Mouse (Mus musculus) lung, embryonic 14.5 days (tissue): ENCODE data around the gene Uhmk1. TPM values are rescaled to one million over a fixed set of nuclear protein-coding genes. Genes with fewer than 3 reads are reported as not detected.

Experiments used
- ATAC-seq: fragments of 200-750 bp; cut with Nextera tagmentation; 2 replicates; pipeline ENCODE4 v1.8.0; 2017; ENCODE audit warnings: mild to moderate bottlenecking, moderate TSS enrichment, moderate library complexity; ENCODE audit not compliant: insufficient read depth
- DNase-seq: peaks from one replicate; pipeline ENCODE4 v3.0.0-alpha.2; 2015
- H3K27ac ChIP-seq: fragments of 300-500 bp; sonication (generic); 2 replicates; pipeline ENCODE4 v1.5.1; 2014; ENCODE audit warnings: low read depth, mild to moderate bottlenecking, moderate library complexity
- H3K27me3 ChIP-seq: fragments of 300-500 bp; sonication (generic); 2 replicates; pipeline ENCODE4 v1.6.1; 2014; ENCODE audit warnings: low read length, control low read depth; ENCODE audit not compliant: insufficient read depth
- H3K36me3 ChIP-seq: fragments of 300-500 bp; sonication (generic); 2 replicates; pipeline ENCODE4 v1.6.1; 2014; ENCODE audit warnings: control low read depth; ENCODE audit not compliant: insufficient read depth
- H3K4me1 ChIP-seq: fragments of 300-500 bp; sonication (generic); 2 replicates; pipeline ENCODE4 v1.6.1; 2014; ENCODE audit warnings: antibody characterized with exemption, control low read depth; ENCODE audit not compliant: insufficient read depth
- H3K4me2 ChIP-seq: fragments of 300-500 bp; sonication (generic); 2 replicates; pipeline ENCODE4 v1.6.1; 2014; ENCODE audit warnings: mild to moderate bottlenecking
- H3K4me3 ChIP-seq: fragments of 300-500 bp; sonication (generic); 2 replicates; pipeline ENCODE4 v1.5.1; 2014; ENCODE audit warnings: low read depth, low read length
- H3K9ac ChIP-seq: fragments of 300-500 bp; sonication (generic); 2 replicates; pipeline ENCODE4 v1.6.1; 2014
- H3K9me3 ChIP-seq: fragments of 300-500 bp; sonication (generic); 2 replicates; pipeline ENCODE4 v1.6.1; 2016; ENCODE audit warnings: low read depth, low read length, control low read depth
- CTCF ChIP-seq: IDR thresholded peaks from 2 replicates; pipeline ENCODE4 v1.5.1; 2016; ENCODE audit warnings: antibody characterized with exemption, low read depth
- WGBS: fragments of 180-500 bp; shearing (Covaris S2); extraction: QIAGEN DNeasy Blood & Tissue Kit; methylation state at CpG from one replicate; pipeline ENCODE4 v1.1.7; 2014; 5-methylcytosine and 5-hydroxymethylcytosine counted together
- polyA plus RNA-seq: library from polyadenylated mRNA; unstranded; fragments of >200 nt; fragmentation: Nextera tagmentation; extraction: Ambion mirVana; gene quantifications from 2 replicates; pipeline ENCODE4 v1.2.1, GENCODE M21; 2014

Gene Uhmk1
- polyA plus RNA-seq, 1 experiment from 2014 or later, result 12.3 TPM

DNA sequence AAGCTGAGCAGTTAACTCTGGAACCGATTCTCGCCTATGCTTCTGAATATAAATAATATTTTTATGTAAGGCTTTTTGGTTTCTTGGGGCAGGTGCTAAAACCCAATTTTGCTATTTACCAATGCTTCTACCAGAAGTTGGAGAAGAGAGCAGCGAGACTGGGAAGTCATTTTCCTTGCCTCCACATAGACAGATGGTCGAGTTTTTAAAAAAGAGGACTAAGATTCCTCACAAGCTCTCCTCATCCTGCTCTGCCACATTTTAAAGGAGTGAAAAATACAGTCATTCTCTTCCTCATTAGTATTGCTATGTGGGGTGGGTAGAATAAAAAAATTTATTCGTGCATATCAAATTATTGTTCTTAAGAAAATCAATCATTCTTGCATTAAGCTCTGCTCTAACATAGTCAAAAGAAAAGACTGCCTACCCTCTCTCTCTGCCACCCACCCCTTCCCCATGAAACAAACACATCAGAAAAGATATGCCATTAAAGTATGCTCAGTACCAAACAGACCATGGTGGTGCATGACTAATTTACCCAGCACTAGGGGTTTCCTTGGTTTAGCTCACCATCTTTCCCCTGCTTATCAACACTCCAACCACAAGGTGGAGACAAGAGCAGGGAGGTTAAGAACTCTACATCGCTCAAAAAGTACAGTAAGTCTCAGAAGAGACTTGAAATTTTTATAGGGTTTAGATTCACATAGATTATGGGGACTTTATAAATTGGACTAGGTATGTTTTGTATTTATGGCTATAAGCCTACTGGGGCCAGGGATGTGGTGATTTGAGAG, 3.1 kb upstream of the Uhmk1 start:
- no peak overlapping the region for H3K9ac ChIP-seq
- 74% methylated on average over 6 of the region's 6 CpGs for WGBS
- ATAC-seq (no peak), DNase-seq (peak; percentile 54)
- H3K27ac ChIP-seq, result no peak overlapping the region
- 0 out of 2 replicates have a peak, but pooled peaks cover 3% of the 10 kb centered on the region for H3K27me3 ChIP-seq
- H3K4me1 ChIP-seq, result no peaks in the 10 kb centered on the region
- H3K36me3 ChIP-seq, result no peaks in the 10 kb centered on the region
- H3K4me3 ChIP-seq, result no peak overlapping the region
- H3K4me2 ChIP-seq, result no peak overlapping the region
- TF ChIP-seq CTCF, result peak; percentile 51
- no peaks in the 10 kb centered on the region for H3K9me3 ChIP-seq

DNA sequence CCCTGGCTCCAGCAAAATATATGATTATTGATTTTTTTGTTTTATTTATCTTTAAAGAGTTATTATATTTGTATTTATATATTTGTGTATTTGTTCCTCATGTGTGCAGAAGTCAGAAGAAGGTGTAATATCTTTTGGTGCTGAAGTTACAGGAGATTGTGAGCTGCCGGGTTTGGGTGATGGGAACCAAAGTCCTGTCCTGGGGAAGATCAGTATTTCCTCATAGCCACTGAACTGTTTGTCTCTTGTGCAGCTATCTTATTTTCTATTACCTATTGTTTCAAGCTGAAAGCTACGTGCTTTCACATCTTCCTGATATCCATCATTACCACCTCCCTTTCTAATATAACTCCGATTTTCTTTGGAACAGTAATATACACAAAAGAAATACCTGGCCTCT, 393 bp upstream of the Uhmk1 start:
- 72% methylated on average over 3 of the region's 3 CpGs for WGBS
- Histone ChIP-seq H3K9me3 (no peaks in the 10 kb centered on the region), H3K4me3 (peak overlapping the region; percentile 78), H3K4me1 (no peaks in the 10 kb centered on the region), H3K9ac (no peak overlapping the region), H3K27me3 (no peaks in the 10 kb centered on the region), H3K27ac (no peak overlapping the region), H3K36me3 (peaks cover 17% of the 10 kb centered on the region), H3K4me2 (peak overlapping the region; percentile 50)
- TF ChIP-seq CTCF, result no peak
- ATAC-seq (peak; percentile 18; the same call in 1 of the 2 replicates), DNase-seq (no peak)

DNA sequence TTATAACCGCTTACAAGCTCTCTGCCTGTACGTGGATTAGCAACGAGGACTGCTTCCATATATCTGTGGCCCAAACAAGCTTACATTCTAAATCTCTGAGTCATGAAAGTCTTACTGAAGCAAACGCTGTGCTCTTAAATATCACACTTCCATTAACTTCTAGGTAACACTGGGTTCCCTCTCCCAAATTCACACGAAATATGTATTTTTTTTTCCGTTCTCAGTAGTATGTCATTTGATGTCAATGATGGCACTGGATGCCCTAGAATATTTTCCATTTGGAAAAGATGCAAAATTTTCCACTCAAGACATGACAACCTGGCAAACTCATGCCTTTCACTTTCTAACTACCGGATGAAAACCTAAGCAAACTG, 827 bp downstream of the Uhmk1 start:
- DNase-seq, result peak; percentile 9
- Histone ChIP-seq H3K27ac (no peak overlapping the region; the same call in 1 of the 2 replicates), H3K36me3 (peaks cover 27% of the 10 kb centered on the region), H3K4me1 (no peaks in the 10 kb centered on the region), H3K4me2 (peak overlapping the region; percentile 83), H3K4me3 (peak overlapping the region; percentile 78), H3K27me3 (no peaks in the 10 kb centered on the region), H3K9ac (peak overlapping the region; percentile 95), H3K9me3 (no peaks in the 10 kb centered on the region)
- no peak for ATAC-seq
- no peak for TF ChIP-seq CTCF
- 27% methylated on average over 7 of the region's 7 CpGs for WGBS

GRCm38 (mm10) chr1:170213181-170213879, 1.9 kb downstream of the Uhmk1 start:
- Histone ChIP-seq H3K4me3 (no peak overlapping the region), H3K27me3 (no peaks in the 10 kb centered on the region), H3K27ac (no peak overlapping the region), H3K4me2 (peak overlapping the region; percentile 12; the same call in 1 of the 2 replicates), H3K9me3 (no peaks in the 10 kb centered on the region), H3K36me3 (peaks cover 38% of the 10 kb centered on the region), H3K9ac (no peak overlapping the region), H3K4me1 (no peaks in the 10 kb centered on the region)
- no peak for TF ChIP-seq CTCF
- WGBS, result 91% methylated on average over 10 of the region's 10 CpGs
- no peak for DNase-seq
- ATAC-seq, result no peak

DNA sequence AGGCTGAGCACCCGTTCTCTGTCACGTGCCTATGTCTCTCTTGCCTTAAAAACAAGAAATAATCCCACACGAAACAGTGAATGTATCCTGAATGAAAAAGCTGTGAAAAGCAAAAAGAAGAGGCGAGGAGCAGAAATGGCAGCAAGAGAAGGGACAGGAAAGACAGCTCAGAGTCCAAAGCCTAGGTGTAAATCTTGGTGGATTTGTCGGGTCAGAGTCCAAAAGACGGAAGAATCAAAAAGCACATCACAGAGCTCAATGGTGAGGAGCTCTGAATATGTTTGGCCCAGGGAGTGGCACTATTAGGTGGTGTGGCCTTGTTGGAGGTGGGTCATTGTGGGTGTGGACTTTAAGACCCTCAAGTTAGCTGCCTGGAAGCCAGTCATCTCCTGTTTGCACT, 8.8 kb downstream of the Uhmk1 start:
- ATAC-seq (no peak), DNase-seq (no peak)
- H3K4me1 ChIP-seq, result no peaks in the 10 kb centered on the region
- H3K27me3 ChIP-seq, result no peaks in the 10 kb centered on the region
- no peak overlapping the region for H3K27ac ChIP-seq
- H3K36me3 ChIP-seq, result peaks cover 81% of the 10 kb centered on the region
- no peak for TF ChIP-seq CTCF
- H3K4me2 ChIP-seq, result no peak overlapping the region
- no peaks in the 10 kb centered on the region for H3K9me3 ChIP-seq
- H3K9ac ChIP-seq, result no peak overlapping the region
- 96% methylated on average over 6 of the region's 6 CpGs for WGBS
- H3K4me3 ChIP-seq, result no peak overlapping the region

GRCm38 (mm10) chr1:170200379-170200778, 14.8 kb downstream of the Uhmk1 start:
- H3K4me2 ChIP-seq, result no peak overlapping the region
- peaks cover 72% of the 10 kb centered on the region for H3K36me3 ChIP-seq

DNA sequence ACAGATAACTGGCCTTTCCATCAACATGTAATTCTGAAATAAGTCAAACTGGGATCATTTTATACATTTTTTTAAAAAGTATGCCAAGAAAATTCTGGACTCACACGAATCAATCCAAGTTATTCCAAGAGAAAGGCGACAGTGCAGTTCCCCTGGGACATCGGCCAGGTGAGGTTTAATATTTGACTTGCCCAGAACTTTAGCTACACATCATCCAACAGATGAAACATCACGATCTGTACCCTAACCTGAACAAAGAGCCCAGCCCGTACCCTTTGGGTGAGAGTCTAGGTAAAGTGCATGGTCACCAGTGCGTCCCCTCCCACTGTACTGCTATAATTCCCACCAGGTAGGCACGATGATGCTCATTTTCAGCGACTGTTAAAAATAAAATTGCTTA, 19.0 kb downstream of the Uhmk1 start:
- TF ChIP-seq CTCF, result no peak
- 94% methylated on average over 8 of the region's 8 CpGs for WGBS
- Histone ChIP-seq H3K4me1 (no peaks in the 10 kb centered on the region), H3K9me3 (no peaks in the 10 kb centered on the region), H3K4me3 (no peak overlapping the region), H3K9ac (no peak overlapping the region), H3K36me3 (peaks cover 80% of the 10 kb centered on the region), H3K27me3 (no peaks in the 10 kb centered on the region), H3K4me2 (no peak overlapping the region), H3K27ac (no peak overlapping the region)
- ATAC-seq, result no peak
- DNase-seq, result no peak

More at GRCm38 (mm10) chr1:170200379-170200778, 14.8 kb downstream of the Uhmk1 start:
- Histone ChIP-seq H3K9ac (no peak overlapping the region), H3K27ac (no peak overlapping the region), H3K9me3 (no peaks in the 10 kb centered on the region), H3K4me1 (no peaks in the 10 kb centered on the region), H3K27me3 (no peaks in the 10 kb centered on the region), H3K4me3 (no peak overlapping the region)
- peak; percentile 46 for DNase-seq
- ATAC-seq, result no peak
- TF ChIP-seq CTCF, result peak; percentile 53
- WGBS, result 70% methylated on average over 3 of the region's 3 CpGs
